Mouse (Mus musculus) leukemia stem cell, adult 10-12 weeks (primary cell): ENCODE results near the gene Arhgef1. TPM values are rescaled to one million over a fixed set of nuclear protein-coding genes. Genes with fewer than 3 reads are reported as not detected.

Experiments used
- polyA plus RNA-seq: library from polyadenylated mRNA; stranded (reverse); fragments of >175 nt; gene quantifications from 2 replicates; pipeline ENCODE4 v1.2.3, GENCODE M21; 2012; ENCODE audit warnings: low replicate concordance

The Arhgef1 gene
- polyA plus RNA-seq, result 349 and 427 TPM in 2 replicates

GRCm38 (mm10) chr7:24902630-24903443, at the start of gene Arhgef1:
Arhgef1 (plus strand) TSS chr7:24902912.

GRCm38 (mm10) chr7:24861913-24862312, 40.8 kb upstream of the Arhgef1 start, which contains the start of gene Gm9844:
Gm9844 (plus strand) TSS chr7:24862213.

GRCm38 (mm10) chr7:24869532-24870165, 33.1 kb upstream of the Arhgef1 start, which contains the start of the genes Lypd4 and Dmrtc2:
Lypd4 (minus strand) TSS chr7:24869941.
Dmrtc2 (plus strand) TSS chr7:24870057.

GRCm38 (mm10) chr7:24883896-24884692, 18.6 kb upstream of the Arhgef1 start, which contains the start of gene Rps19:
Rps19 (plus strand) TSS chr7:24884371.

GRCm38 (mm10) chr7:24897224-24897623, 5.5 kb upstream of the Arhgef1 start, which contains the start of gene Cd79a:
Cd79a (plus strand) TSS chr7:24897381.

GRCm38 (mm10) chr7:24944257-24944950, 41.7 kb downstream of the Arhgef1 start, which contains the start of gene Gm4881:
Gm4881 (minus strand) TSS chr7:24944494.

GRCm38 (mm10) chr7:24971972-24972893, 69.5 kb downstream of the Arhgef1 start, which contains the start of gene Rabac1:
Rabac1 (minus strand) TSS chr7:24972754.

Other genes starting within 250 kb of the Arhgef1 start
- not detected in 2 replicates for gene Tex101, start 226.2 kb upstream of the Arhgef1 start, polyA plus RNA-seq
- gene BC049730, start 193.7 kb upstream of the Arhgef1 start, polyA plus RNA-seq, result not detected in 2 replicates
- not detected in 2 replicates for gene Gm4763, start 176.0 kb upstream of the Arhgef1 start, polyA plus RNA-seq
- gene Cd177, start 142.6 kb upstream of the Arhgef1 start, polyA plus RNA-seq, result 2.3 and 4.1 TPM in 2 replicates
- not detected in 2 replicates for gene Ceacam10, start 125.7 kb upstream of the Arhgef1 start, polyA plus RNA-seq
- gene Gm9844, start 40.7 kb upstream of the Arhgef1 start, polyA plus RNA-seq, result 2.4 TPM in 1 of 2 replicates, not detected in the other
- not detected in 2 replicates for gene Lypd4, start 33.0 kb upstream of the Arhgef1 start, polyA plus RNA-seq
- gene Dmrtc2, start 32.9 kb upstream of the Arhgef1 start, polyA plus RNA-seq, result not detected in 2 replicates
- 787 and 2,493 TPM in 2 replicates for gene Rps19, start 18.5 kb upstream of the Arhgef1 start, polyA plus RNA-seq
- 103 and 452 TPM in 2 replicates for gene Cd79a, start 5.5 kb upstream of the Arhgef1 start, polyA plus RNA-seq
- gene Gm4881, start 41.6 kb downstream of the Arhgef1 start, polyA plus RNA-seq, result not detected in 2 replicates
- gene Rabac1, start 69.8 kb downstream of the Arhgef1 start, polyA plus RNA-seq, result 176 and 289 TPM in 2 replicates
- gene Atp1a3, start 103.0 kb downstream of the Arhgef1 start, polyA plus RNA-seq, result 7.9 TPM in 2 replicates
- gene Grik5, start 169.4 kb downstream of the Arhgef1 start, polyA plus RNA-seq, result 4.1 and 7.6 TPM in 2 replicates
- 49.9 and 50.4 TPM in 2 replicates for gene Zfp574, start 169.7 kb downstream of the Arhgef1 start, polyA plus RNA-seq